Mouse (Mus musculus) embryo, embryonic 11.5 days (tissue): ENCODE data around the gene Gpd2.

Source experiments
- DNase-seq: peaks from one replicate; pipeline ENCODE4 v3.0.0-alpha.2; 2012; ENCODE audit warnings: low read depth, low spot score

Gene Gpd2

GRCm38 (mm10) chr2:57301539-57301938 lies 64.1 kb downstream of the Gpd2 start:
- DNase-seq: no peak

GRCm38 (mm10) chr2:57304212-57304611 lies 66.8 kb downstream of the Gpd2 start:
- DNase-seq: no peak

- no peak for DNase-seq
Observed at GRCm38 (mm10) chr2:57312268-57312797, 74.9 kb downstream of the Gpd2 start.

- DNase-seq: peak; percentile 4
Observed at GRCm38 (mm10) chr2:57316055-57316454, 78.6 kb downstream of the Gpd2 start.

GRCm38 (mm10) chr2:57318336-57318735 lies 80.9 kb downstream of the Gpd2 start:
- DNase-seq: no peak

- DNase-seq: no peak
Observed at GRCm38 (mm10) chr2:57326091-57326490, 88.7 kb downstream of the Gpd2 start.

- no peak for DNase-seq
Observed at GRCm38 (mm10) chr2:57329327-57329726, 91.9 kb downstream of the Gpd2 start.

GRCm38 (mm10) chr2:57330812-57331211 lies 93.4 kb downstream of the Gpd2 start:
- no peak for DNase-seq

- DNase-seq: no peak
Observed at GRCm38 (mm10) chr2:57331266-57331665, 93.8 kb downstream of the Gpd2 start.

GRCm38 (mm10) chr2:57333481-57333880 lies 96.0 kb downstream of the Gpd2 start:
- no peak for DNase-seq

- DNase-seq: no peak
Observed at GRCm38 (mm10) chr2:57335397-57335796, 98.0 kb downstream of the Gpd2 start.

GRCm38 (mm10) chr2:57338779-57339178 lies 101.3 kb downstream of the Gpd2 start:
- no peak for DNase-seq

- no peak for DNase-seq
Observed at GRCm38 (mm10) chr2:57342910-57343309, 105.5 kb downstream of the Gpd2 start.

GRCm38 (mm10) chr2:57350615-57351014 lies 113.2 kb downstream of the Gpd2 start:
- DNase-seq: no peak

GRCm38 (mm10) chr2:57353722-57354432 lies 116.4 kb downstream of the Gpd2 start:
- no peak for DNase-seq

- DNase-seq: no peak
Observed at GRCm38 (mm10) chr2:57354848-57355247, 117.4 kb downstream of the Gpd2 start.

GRCm38 (mm10) chr2:57356222-57356822 lies 118.9 kb downstream of the Gpd2 start:
- DNase-seq: no peak

GRCm38 (mm10) chr2:57362503-57362902 lies 125.1 kb downstream of the Gpd2 start:
- DNase-seq: no peak

GRCm38 (mm10) chr2:57374647-57375046 lies 137.2 kb downstream of the Gpd2 start:
- DNase-seq: no peak

GRCm38 (mm10) chr2:57375138-57375837 lies 137.9 kb downstream of the Gpd2 start:
- DNase-seq: no peak

GRCm38 (mm10) chr2:57378147-57378889 lies 140.9 kb downstream of the Gpd2 start:
- no peak for DNase-seq

- DNase-seq: no peak
Observed at GRCm38 (mm10) chr2:57384625-57385024, 147.2 kb downstream of the Gpd2 start.
